Mouse (Mus musculus) myocyte (in vitro differentiated cells): ENCODE results near the gene Unc5b. TPM values are rescaled to one million over a fixed set of nuclear protein-coding genes. Genes with fewer than 3 reads are reported as not detected.

ENCODE experiments used
- H3K27me3 ChIP-seq: one replicate; pipeline ENCODE4 v1.6.1; 2011; ENCODE audit not compliant: control insufficient read depth, insufficient read depth, insufficient read length
- H3K36me3 ChIP-seq: one replicate; pipeline ENCODE4 v1.6.1; 2011; ENCODE audit not compliant: control insufficient read depth, insufficient read depth
- H3K4me2 ChIP-seq: one replicate; pipeline ENCODE4 v1.6.1; 2011; ENCODE audit warnings: low read depth, control low read depth
- H3K4me3 ChIP-seq: one replicate; pipeline ENCODE4 v1.5.1; 2011; ENCODE audit warnings: mild to moderate bottlenecking, control low read depth, moderate library complexity
- H3K79me2 ChIP-seq: one replicate; pipeline ENCODE4 v1.6.1; 2011; ENCODE audit not compliant: control insufficient read depth, insufficient read depth
- H3ac ChIP-seq: one replicate; pipeline ENCODE4 v1.6.1; 2011; ENCODE audit not compliant: control insufficient read depth, insufficient read length
- CEBPB ChIP-seq: IDR thresholded peaks from 2 replicates; pipeline ENCODE4 v1.6.1; 2011; ENCODE audit warnings: mild to moderate bottlenecking, moderate library complexity; ENCODE audit not compliant: poor library complexity, insufficient read depth, severe bottlenecking
- E2F4 ChIP-seq: IDR thresholded peaks from one replicate; pipeline ENCODE4 v1.6.1; 2011; ENCODE audit warnings: mild to moderate bottlenecking, control low read depth, moderate library complexity; ENCODE audit not compliant: insufficient read depth
- MAX ChIP-seq: IDR thresholded peaks from one replicate; pipeline ENCODE4 v1.6.1; 2011; ENCODE audit warnings: low read depth, mild to moderate bottlenecking, control low read depth
- MYOD1 ChIP-seq, 3 experiments: IDR thresholded peaks; one replicate each; pipeline ENCODE4 v1.6.1; 2011; ENCODE audit warnings: control low read depth in 2 of 3, low read depth in 2 of 3, mild to moderate bottlenecking in 2 of 3, moderate library complexity in 1 of 3; ENCODE audit not compliant: insufficient read length in 2 of 3, control insufficient read depth in 1 of 3
- MYOG ChIP-seq, 3 experiments: IDR thresholded peaks; one replicate each; pipeline ENCODE4 v1.6.1; 2011; ENCODE audit warnings: control low read depth in 2 of 3, low read depth in 2 of 3, mild to moderate bottlenecking in 2 of 3; ENCODE audit not compliant: insufficient read length in 2 of 3, control insufficient read depth in 1 of 3, insufficient read depth in 1 of 3
- POLR2A ChIP-seq: IDR thresholded peaks from one replicate; pipeline ENCODE4 v1.6.1; 2011; ENCODE audit warnings: low read depth, mild to moderate bottlenecking, control low read depth, moderate library complexity; ENCODE audit not compliant: insufficient read length
- POLR2AphosphoS2 ChIP-seq: IDR thresholded peaks from one replicate; pipeline ENCODE4 v1.6.1; 2011; ENCODE audit warnings: low read depth, control low read depth; ENCODE audit not compliant: insufficient read length
- REST ChIP-seq: IDR thresholded peaks from one replicate; pipeline ENCODE4 v1.6.1; 2011; ENCODE audit warnings: mild to moderate bottlenecking, control low read depth, moderate library complexity; ENCODE audit not compliant: insufficient read depth, insufficient read length
- SRF ChIP-seq: IDR thresholded peaks from one replicate; pipeline ENCODE4 v1.6.1; 2011; ENCODE audit warnings: low read depth; ENCODE audit not compliant: control insufficient read depth, insufficient read length
- TCF12 ChIP-seq: IDR thresholded peaks from one replicate; pipeline ENCODE4 v1.6.1; 2011; ENCODE audit warnings: mild to moderate bottlenecking, control low read depth; ENCODE audit not compliant: poor library complexity, insufficient read depth, severe bottlenecking
- TCF3 ChIP-seq: IDR thresholded peaks from one replicate; pipeline ENCODE4 v1.6.1; 2011; ENCODE audit warnings: low read depth, control low read depth; ENCODE audit not compliant: insufficient read length
- USF1 ChIP-seq: IDR thresholded peaks from one replicate; pipeline ENCODE4 v1.6.1; 2011; ENCODE audit warnings: low read depth, mild to moderate bottlenecking, control low read depth, moderate library complexity
- polyA plus RNA-seq: library from polyadenylated mRNA; unstranded; fragments of >200 nt; fragmentation: generic; extraction: Trizol; gene quantifications from one replicate; pipeline ENCODE4 v1.2.1, GENCODE M21; 2012; ENCODE audit warnings: missing spikeins

Gene Unc5b
- polyA plus RNA-seq, 1 experiment: 91.9 TPM

DNA sequence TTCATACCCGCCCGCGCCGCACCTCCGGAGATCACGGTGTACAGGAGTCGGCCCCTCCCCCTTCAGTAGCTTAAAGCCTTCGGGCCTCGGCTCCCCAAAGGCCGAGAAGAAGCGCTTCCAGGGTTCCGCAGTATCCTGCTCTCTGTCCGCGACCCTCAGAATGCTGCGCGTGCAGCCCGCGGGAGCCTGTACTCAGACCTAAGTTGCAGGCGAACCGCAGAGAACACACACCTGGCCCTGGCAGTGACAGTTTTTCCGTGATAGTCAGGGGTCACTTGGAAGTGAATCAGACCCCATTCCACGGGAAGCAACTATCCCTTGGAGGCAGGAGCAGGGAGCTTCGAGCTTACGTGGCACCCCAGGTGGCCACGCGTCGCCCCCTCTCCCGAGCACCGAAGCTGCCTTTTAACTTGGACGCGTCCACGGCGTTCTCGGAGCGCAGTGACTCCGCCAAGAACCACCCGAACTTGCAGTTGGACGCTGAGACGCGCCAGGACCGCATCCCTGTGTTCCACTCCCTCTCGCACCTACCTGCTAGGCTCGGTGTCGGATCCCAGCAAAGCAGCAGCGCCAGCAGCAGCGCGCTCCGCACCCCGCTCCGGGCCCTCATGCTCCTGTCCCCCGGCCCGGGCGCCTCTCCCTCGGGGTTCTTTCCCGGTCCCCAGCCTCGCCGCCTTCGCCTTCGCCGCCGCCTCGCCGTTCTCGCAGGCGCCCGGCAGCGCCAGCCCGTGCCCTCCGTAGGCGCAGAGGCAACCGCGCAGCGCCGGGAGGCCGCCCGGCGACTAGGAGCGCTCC lies 628 bp downstream of the Unc5b start:
- TF ChIP-seq POLR2A (peak; percentile 49), MYOD1 (IDR thresholded peaks at IDR 0.05; ENCODE audit: control insufficient read depth in 1 of 3, insufficient read length in 2 of 3, low read depth in 2 of 3) (no peak)
- H3K4me3 ChIP-seq: peak overlapping the region; percentile 100
- H3K79me2 ChIP-seq: peaks cover 53% of the 10 kb centered on the region
- H3K27me3 ChIP-seq: no peaks in the 10 kb centered on the region
- no peaks in the 10 kb centered on the region for H3K36me3 ChIP-seq
- H3K4me2 ChIP-seq: peak overlapping the region; percentile 97
- H3ac ChIP-seq: peak overlapping the region; percentile 71

DNA sequence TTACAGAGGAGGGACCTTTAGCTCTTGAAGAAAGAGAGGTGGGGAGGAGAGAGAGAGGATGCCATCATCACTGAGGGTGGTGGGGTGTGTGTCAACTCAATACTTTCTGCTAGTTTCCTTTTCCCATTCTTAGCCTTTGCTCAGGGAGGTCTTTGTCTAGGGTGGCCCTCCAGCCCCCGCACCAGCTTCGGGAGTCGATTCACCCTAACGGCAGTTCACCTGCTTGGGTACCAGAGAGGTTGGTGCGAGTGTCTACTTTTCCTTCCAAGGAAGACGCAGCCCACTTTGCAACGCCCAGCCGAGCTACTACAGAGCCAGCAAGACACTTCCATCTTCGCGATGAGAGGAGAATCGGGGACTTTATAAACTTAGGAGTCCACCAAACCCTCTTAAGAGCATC lies 1.4 kb downstream of the Unc5b start:
- Histone ChIP-seq H3K27me3 (no peaks in the 10 kb centered on the region), H3ac (peak overlapping the region; percentile 71), H3K79me2 (peaks cover 61% of the 10 kb centered on the region), H3K4me3 (peak overlapping the region; percentile 100), H3K36me3 (no peaks in the 10 kb centered on the region), H3K4me2 (peak overlapping the region; percentile 97)
- TF ChIP-seq MYOG (IDR thresholded peaks at IDR 0.05; ENCODE audit: control insufficient read depth in 1 of 3, insufficient read depth in 1 of 3, insufficient read length in 2 of 3, low read depth in 2 of 3) (no peak), SRF (no peak), MYOD1 (IDR thresholded peaks at IDR 0.05; ENCODE audit: control insufficient read depth in 1 of 3, insufficient read length in 2 of 3, low read depth in 2 of 3) (no peak), POLR2AphosphoS2 (no peak), MAX (no peak), TCF3 (no peak), CEBPB (no peak), E2F4 (no peak), USF1 (no peak), TCF12 (no peak), POLR2A (no peak), REST (no peak)

DNA sequence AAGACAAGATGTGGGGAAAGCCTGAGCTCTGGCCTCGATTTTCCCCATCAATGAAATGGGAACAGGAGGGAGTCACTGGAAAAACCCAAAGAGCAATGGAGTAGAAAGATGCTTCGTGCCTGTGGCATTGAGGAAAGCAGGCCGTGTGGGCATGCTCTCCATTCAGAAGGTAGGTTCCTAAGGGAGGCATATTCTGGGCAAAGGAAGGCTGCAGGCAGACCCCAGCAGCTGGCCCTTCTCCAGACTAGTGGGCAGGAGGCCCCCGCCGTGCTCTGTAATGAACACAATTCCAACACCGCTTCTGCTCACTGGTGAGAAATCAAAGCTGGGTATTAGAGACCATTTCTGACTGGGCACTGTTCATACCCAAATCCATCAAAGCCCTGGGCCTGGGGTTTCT lies 2.3 kb downstream of the Unc5b start:
- no peak for TF ChIP-seq MYOG (IDR thresholded peaks at IDR 0.05; ENCODE audit: control insufficient read depth in 1 of 3, insufficient read depth in 1 of 3, insufficient read length in 2 of 3, low read depth in 2 of 3)
- TF ChIP-seq TCF12: no peak
- no peak for TF ChIP-seq REST
- no peak for TF ChIP-seq MYOD1 (IDR thresholded peaks at IDR 0.05; ENCODE audit: control insufficient read depth in 1 of 3, insufficient read length in 2 of 3, low read depth in 2 of 3)
- TF ChIP-seq TCF3: no peak
- TF ChIP-seq E2F4: no peak
- TF ChIP-seq USF1: no peak
- no peak for TF ChIP-seq POLR2A
- no peak for TF ChIP-seq CEBPB
- no peak for TF ChIP-seq POLR2AphosphoS2
- no peak for TF ChIP-seq SRF
- TF ChIP-seq MAX: no peak
- Histone ChIP-seq H3K27me3 (no peaks in the 10 kb centered on the region), H3K4me3 (peak overlapping the region; percentile 100), H3K36me3 (no peaks in the 10 kb centered on the region), H3K79me2 (peaks cover 70% of the 10 kb centered on the region), H3K4me2 (peak overlapping the region; percentile 97), H3ac (no peak overlapping the region)

DNA sequence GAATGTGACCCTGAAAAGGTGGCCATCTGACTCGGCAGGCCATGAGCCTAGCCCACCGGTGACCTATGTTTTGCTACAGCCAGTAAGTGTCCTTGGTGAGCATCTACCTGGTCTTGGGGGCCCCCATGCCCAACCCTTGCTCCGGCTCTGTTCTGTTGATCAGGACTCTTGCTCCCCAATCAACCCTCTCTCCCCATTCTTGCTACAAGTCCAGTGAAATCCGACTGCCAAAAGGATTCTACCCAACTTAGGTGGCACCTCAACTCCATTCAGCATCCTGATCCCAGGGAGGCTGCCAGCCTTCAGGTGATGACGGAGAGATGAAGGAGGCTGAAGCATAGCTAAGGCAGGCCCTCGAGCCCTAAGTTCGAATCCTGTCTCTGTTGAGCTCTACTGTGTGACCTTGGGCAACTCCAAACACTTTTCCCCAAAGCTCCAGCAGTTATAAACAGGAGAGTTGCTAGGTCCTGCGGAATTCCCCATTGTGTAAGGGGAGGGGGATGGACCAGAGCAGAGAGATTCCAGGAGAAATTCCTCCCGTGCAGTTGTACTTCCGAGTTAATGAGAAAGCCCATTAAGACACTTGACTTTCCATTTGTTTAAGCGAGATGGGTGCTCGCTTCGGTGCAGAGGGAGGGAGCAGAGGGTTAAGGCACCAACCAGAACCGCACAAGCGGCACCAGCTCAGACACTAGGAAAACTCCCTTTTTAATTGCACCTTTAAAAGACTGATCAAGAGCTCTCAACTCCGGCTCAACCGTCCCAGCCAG lies 3.3 kb downstream of the Unc5b start:
- peak overlapping the region; percentile 97 for H3K4me2 ChIP-seq
- peak overlapping the region; percentile 10 for H3ac ChIP-seq
- no peaks in the 10 kb centered on the region for H3K27me3 ChIP-seq
- H3K79me2 ChIP-seq: peaks cover 80% of the 10 kb centered on the region
- no peaks in the 10 kb centered on the region for H3K36me3 ChIP-seq
- TF ChIP-seq REST (no peak), POLR2A (no peak), MAX (no peak), TCF12 (no peak), SRF (no peak), E2F4 (no peak), MYOD1 (IDR thresholded peaks at IDR 0.05; ENCODE audit: control insufficient read depth in 1 of 3, insufficient read length in 2 of 3, low read depth in 2 of 3) (no peak), MYOG (IDR thresholded peaks at IDR 0.05; ENCODE audit: control insufficient read depth in 1 of 3, insufficient read depth in 1 of 3, insufficient read length in 2 of 3, low read depth in 2 of 3) (no peak), CEBPB (no peak), TCF3 (no peak), POLR2AphosphoS2 (no peak), USF1 (no peak)
- H3K4me3 ChIP-seq: peak overlapping the region; percentile 100
